Mouse (Mus musculus) megakaryocyte-erythroid progenitor cell, adult 5-6 weeks (primary cell): Measurements from ENCODE around the gene Nufip2. TPM values are rescaled to one million over a fixed set of nuclear protein-coding genes. Genes with fewer than 3 reads are reported as not detected.

Experiments used
- ATAC-seq: replicated peaks from 2 replicates; pipeline ENCODE4 v1.8.0; 2016; ENCODE audit warnings: mild to moderate bottlenecking, inconsistent platforms; ENCODE audit not compliant: severe bottlenecking, poor library complexity, low FRiP score, low TSS enrichment
- total RNA-seq, 2 experiments: library from RNA; stranded (forward) in 1 of 2; stranded (reverse) in 1 of 2; fragments of 200-1000, 215-1000 nt in 1 of 2; fragments of >200 nt in 1 of 2; fragmentation: Nextera tagmentation in 1 of 2; gene quantifications; 2 replicates each; pipeline ENCODE4 v1.2.3; 2014 to 2017

Nufip2 gene
- total RNA-seq, 2 experiments from 2014 or later: 60.0 to 79.1 TPM

DNA sequence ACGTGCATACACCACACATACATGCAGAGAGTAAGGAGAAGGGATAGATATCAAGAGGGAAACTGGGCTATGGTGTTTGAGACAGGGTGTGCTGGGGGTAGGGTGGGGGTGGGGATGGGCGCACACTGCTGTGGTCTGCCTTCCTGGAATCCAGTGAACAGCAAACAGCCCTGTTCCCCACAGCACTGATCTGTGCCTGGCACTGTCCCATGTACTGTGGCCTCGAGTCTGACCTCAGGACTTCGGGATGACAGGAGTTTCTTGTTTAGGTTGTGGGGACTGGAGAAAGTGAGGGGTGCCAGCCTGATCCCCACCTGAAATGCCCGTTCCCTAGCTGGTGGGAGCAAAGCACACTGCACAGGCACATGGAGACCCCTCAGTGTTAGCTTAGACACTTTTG, 101.8 kb downstream of the Nufip2 start, which contains the start of gene Gm10277:
Gene Gm10277, minus strand, starts transcription at position 41 of the 400 bp plus-strand sequence.
- no peak for ATAC-seq

DNA sequence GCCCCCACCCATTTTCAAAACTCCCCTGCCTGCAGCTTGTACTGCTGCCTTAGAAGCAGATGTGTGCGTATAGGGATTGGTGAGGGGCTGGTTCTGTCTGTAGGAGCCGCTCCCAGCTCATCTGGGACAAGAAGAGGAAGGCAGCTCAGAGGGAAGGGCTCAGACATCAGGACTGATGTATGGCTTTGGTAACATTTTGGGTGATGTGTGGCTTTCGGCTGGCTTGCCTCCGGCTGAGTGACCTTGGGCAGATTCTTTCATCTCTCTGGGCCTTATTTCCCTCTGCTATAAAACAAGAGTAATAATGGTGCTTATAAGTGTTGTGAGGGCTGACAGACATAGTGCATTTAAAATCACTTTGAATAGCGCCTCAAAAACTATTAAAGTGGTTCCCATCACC, 103.6 kb downstream of the Nufip2 start:
- ATAC-seq: no peak

DNA sequence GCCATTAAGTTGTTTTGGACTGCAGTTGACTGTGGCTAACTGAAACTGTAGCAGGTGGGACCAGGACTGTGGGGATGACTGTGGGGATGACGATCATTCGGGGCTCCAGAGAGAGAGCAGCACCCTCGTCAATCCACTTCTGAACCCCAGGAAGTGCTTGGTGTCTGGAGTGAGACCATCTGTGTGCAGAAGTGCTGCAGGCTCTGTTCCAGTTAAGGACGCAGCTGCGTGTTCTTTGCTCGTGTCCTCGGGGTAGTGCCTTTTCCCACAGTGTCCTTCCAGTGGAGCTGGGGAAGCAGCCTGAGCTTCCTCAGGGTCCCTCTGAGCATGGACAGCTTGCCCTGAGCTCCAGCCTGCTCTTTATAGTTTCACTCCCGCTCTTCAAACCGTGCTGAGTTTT, 104.3 kb downstream of the Nufip2 start:
- ATAC-seq: no peak

DNA sequence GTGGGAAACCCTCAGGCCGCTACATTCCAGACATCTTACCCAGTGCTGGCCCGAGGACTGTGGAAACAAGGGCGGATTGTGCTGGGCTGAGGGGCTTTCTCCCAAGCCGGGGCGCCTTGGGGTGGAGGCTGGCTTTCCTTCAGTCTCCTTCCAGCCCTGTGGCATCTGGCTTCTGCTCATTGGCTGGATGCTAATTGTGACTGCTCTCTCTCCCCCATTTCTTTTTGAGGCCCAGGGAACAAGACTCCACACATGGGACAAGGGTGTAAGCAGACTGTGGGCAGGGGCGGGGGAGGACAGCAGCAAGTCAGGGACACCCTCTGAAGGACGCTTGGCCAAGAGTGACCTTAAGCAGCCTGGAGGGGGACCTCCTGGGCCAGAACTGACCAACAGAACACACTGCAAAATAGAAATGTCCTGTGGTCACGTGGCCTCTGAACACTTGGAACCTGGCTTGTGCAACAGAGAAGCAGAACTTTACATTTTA, 105.3 kb downstream of the Nufip2 start:
- ATAC-seq: no peak

Other genes starting within 250 kb of the Nufip2 start
- not detected in 2 replicates for gene Coro6, start 223.7 kb upstream of the Nufip2 start, total RNA-seq (2014; fragmentation: Nextera tagmentation)
- gene Coro6, start 223.7 kb upstream of the Nufip2 start, total RNA-seq (2017): not detected in 2 replicates
- gene Ankrd13b, start 196.5 kb upstream of the Nufip2 start, total RNA-seq (2014; fragmentation: Nextera tagmentation): 25.8 and 26.4 TPM in 2 replicates
- gene Ankrd13b, start 196.5 kb upstream of the Nufip2 start, total RNA-seq (2017): 8.3 and 11.7 TPM in 2 replicates
- 28.7 and 37.5 TPM in 2 replicates for gene Git1, start 192.6 kb upstream of the Nufip2 start, total RNA-seq (2014; fragmentation: Nextera tagmentation)
- 10.9 and 13.6 TPM in 2 replicates for gene Git1, start 192.6 kb upstream of the Nufip2 start, total RNA-seq (2017)
- 2.1 and 2.2 TPM in 2 replicates for gene Abhd15, start 171.0 kb upstream of the Nufip2 start, total RNA-seq (2014; fragmentation: Nextera tagmentation)
- gene Abhd15, start 171.0 kb upstream of the Nufip2 start, total RNA-seq (2017): 0.70 and 4.1 TPM in 2 replicates
- gene Trp53i13, start 170.2 kb upstream of the Nufip2 start, total RNA-seq (2014; fragmentation: Nextera tagmentation): 3.8 and 11.1 TPM in 2 replicates
- gene Trp53i13, start 170.2 kb upstream of the Nufip2 start, total RNA-seq (2017): 0.66 and 0.76 TPM in 2 replicates
- 0.69 and 1.3 TPM in 2 replicates for gene Gm10392, start 167.0 kb upstream of the Nufip2 start, total RNA-seq (2014; fragmentation: Nextera tagmentation)
- not detected in 2 replicates for gene Gm10392, start 167.0 kb upstream of the Nufip2 start, total RNA-seq (2017)
- gene Taok1, start 78.3 kb upstream of the Nufip2 start, total RNA-seq (2014; fragmentation: Nextera tagmentation): 15.4 and 20.3 TPM in 2 replicates
- 28.9 and 39.6 TPM in 2 replicates for gene Taok1, start 78.3 kb upstream of the Nufip2 start, total RNA-seq (2017)
- gene Cryba1, start 39.1 kb downstream of the Nufip2 start, total RNA-seq (2014; fragmentation: Nextera tagmentation): not detected in 2 replicates
- gene Cryba1, start 39.1 kb downstream of the Nufip2 start, total RNA-seq (2017): not detected in 2 replicates
- 69.3 and 99.2 TPM in 2 replicates for gene Myo18a, start 77.1 kb downstream of the Nufip2 start, total RNA-seq (2014; fragmentation: Nextera tagmentation)
- gene Myo18a, start 77.1 kb downstream of the Nufip2 start, total RNA-seq (2017): 84.3 and 107 TPM in 2 replicates
- gene Gm10277, start 101.6 kb downstream of the Nufip2 start, total RNA-seq (2014; fragmentation: Nextera tagmentation): not detected in 2 replicates
- not detected in 2 replicates for gene Gm10277, start 101.6 kb downstream of the Nufip2 start, total RNA-seq (2017)
- gene Pipox, start 207.9 kb downstream of the Nufip2 start, total RNA-seq (2014; fragmentation: Nextera tagmentation): not detected in 2 replicates
- gene Pipox, start 207.9 kb downstream of the Nufip2 start, total RNA-seq (2017): not detected in 2 replicates
- not detected in 2 replicates for gene Sez6, start 244.6 kb downstream of the Nufip2 start, total RNA-seq (2014; fragmentation: Nextera tagmentation)
- gene Sez6, start 244.6 kb downstream of the Nufip2 start, total RNA-seq (2017): not detected in 2 replicates